Mouse (Mus musculus): ENCODE data around the gene Psap. TPM values are rescaled to one million over a fixed set of nuclear protein-coding genes. Genes with fewer than 3 reads are reported as not detected.
"Not testable (repeated sequence)": the region's sequence is repeated elsewhere in the genome, so short reads cannot be mapped to it uniquely, and the experiment has no call there.

Psap gene
- polyA plus RNA-seq (2012; ENCODE audit: insufficient read depth, insufficient read length, missing spikeins) = 774 and 844 TPM in 2 replicates

- Histone ChIP-seq H3K4me3 (ENCODE audit: insufficient read depth, low read depth, low read length) (peak within 1 kb of the TSS; percentile 99), H3K4me1 (ENCODE audit: control insufficient read depth, insufficient read depth, insufficient read length, low read length) (peaks cover 31% of the 10 kb centered on the region), H3K27ac (replicated peaks; ENCODE audit: low read depth, low read length) (peak within 1 kb of the TSS; percentile 98)
These were observed at the start of gene Psap for GRCm38 (mm10) chr10:60277207-60278005. Gene Psap (plus strand): TSS chr10:60277627.

DNA sequence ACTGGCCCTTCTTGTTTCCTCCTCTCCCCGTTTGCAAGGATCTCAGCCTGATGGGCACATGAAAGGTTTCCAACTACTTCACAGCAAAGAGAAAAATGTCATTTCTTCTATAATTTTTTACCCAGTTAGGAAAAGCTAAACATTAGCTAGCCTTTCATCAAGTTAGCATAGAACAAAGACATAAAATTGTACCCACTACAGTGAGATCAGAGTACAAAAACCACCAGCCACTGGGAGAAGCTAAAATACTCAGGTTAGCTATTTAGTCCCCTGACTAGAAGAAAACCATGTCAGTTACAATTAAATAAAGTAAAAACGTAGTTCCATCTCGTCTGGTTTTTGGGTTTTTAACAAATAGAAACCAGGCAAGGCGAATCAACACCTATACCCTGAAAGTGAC lies 49.8 kb upstream of the Psap start:
- Histone ChIP-seq H3K4me3 (ENCODE audit: insufficient read depth, low read depth, low read length) (no peak overlapping the region), H3K27ac (replicated peaks; ENCODE audit: low read depth, low read length) (no peak overlapping the region), H3K4me1 (ENCODE audit: control insufficient read depth, insufficient read depth, insufficient read length, low read length) (no peaks in the 10 kb centered on the region)

- Histone ChIP-seq H3K4me3 (ENCODE audit: insufficient read depth, low read depth, low read length) (no peak overlapping the region), H3K27ac (replicated peaks; ENCODE audit: low read depth, low read length) (no peak overlapping the region), H3K4me1 (ENCODE audit: control insufficient read depth, insufficient read depth, insufficient read length, low read length) (no peaks in the 10 kb centered on the region)
These were observed 48.3 kb upstream of the Psap start for GRCm38 (mm10) chr10:60229113-60229512.

DNA sequence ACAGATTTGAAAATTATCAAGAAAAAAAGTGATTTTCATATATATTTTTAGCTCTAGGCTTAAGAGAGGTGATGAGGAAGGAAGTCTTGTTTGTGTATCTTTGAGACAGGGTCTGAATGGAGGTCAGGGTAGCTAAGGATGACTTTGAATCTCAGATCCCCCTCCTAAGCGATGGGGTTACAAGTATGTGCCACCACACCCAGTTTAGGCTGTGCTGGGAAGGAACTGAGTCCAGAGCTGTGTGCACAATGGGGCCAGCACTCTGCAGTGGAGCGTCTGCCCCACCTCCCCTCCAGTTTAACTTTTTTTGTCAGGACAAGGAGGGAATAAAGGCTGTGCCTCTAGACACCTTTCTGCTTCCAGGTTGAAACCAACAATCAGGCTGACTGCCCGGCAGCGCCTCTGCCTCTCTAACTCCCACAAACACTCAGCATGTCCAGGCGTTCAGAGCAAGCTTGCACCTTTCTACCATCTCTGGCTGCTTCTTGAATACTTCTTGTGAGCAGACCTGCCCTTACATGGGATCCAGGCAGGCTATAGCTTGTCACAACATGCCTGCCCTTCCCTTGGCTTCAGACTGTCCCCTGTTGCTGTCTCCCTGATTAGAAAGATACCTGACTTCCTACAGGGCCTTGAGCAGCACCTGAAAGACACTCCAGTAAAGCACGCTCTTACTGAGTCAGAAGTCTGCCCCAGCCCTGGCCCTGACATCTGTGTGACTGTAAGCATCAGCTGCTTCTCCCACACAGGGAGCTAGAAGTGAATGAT lies 46.9 kb upstream of the Psap start:
- no peak overlapping the region for H3K4me3 ChIP-seq (ENCODE audit: insufficient read depth, low read depth, low read length)
- no peak overlapping the region for H3K27ac ChIP-seq (replicated peaks; ENCODE audit: low read depth, low read length)
- H3K4me1 ChIP-seq (ENCODE audit: control insufficient read depth, insufficient read depth, insufficient read length, low read length) = no peaks in the 10 kb centered on the region

GRCm38 (mm10) chr10:60234006-60234405 lies 43.4 kb upstream of the Psap start:
- Histone ChIP-seq H3K4me3 (ENCODE audit: insufficient read depth, low read depth, low read length) (no peak overlapping the region), H3K4me1 (ENCODE audit: control insufficient read depth, insufficient read depth, insufficient read length, low read length) (no peaks in the 10 kb centered on the region)

GRCm38 (mm10) chr10:60235876-60236275 lies 41.6 kb upstream of the Psap start:
- H3K4me1 ChIP-seq (ENCODE audit: control insufficient read depth, insufficient read depth, insufficient read length, low read length); H3K27ac ChIP-seq (replicated peaks; ENCODE audit: low read depth, low read length); H3K4me3 ChIP-seq (ENCODE audit: insufficient read depth, low read depth, low read length): not testable (repeated sequence)

More at GRCm38 (mm10) chr10:60234006-60234405, 43.4 kb upstream of the Psap start:
- H3K27ac ChIP-seq (replicated peaks; ENCODE audit: low read depth, low read length) = no peak overlapping the region

DNA sequence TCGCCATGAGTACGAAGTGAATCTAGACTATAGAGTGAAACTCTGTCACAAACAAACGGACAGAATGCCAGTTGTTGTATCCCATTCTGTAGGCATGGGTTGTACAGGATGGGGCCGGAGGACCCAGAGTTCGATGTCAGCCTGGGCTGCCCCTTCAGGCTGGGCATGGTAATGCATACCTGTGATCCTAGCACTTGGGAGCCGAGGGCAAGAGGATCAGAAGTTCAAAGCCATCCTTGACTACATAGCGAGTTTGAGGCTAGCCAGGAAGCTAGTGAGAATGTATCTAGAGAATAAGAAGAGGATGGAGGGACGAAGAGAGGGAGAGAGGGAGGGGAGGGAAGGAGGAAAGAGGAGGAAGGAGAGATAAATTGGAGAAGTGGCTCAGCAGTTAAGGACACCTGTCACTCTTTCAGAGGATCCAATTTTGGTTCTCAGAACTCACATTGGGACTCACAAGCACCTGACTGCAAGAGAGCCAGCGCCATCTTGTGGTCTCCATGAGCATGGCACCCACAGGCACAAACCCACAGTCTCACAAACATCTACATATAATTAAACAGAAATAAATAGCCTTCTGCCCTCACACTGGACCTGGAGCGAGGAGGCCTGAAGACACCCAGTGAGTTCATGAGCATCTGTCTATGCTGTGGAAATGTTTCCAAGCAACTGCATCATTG lies 39.8 kb upstream of the Psap start:
- Histone ChIP-seq H3K4me3 (ENCODE audit: insufficient read depth, low read depth, low read length) (no peak overlapping the region), H3K27ac (replicated peaks; ENCODE audit: low read depth, low read length) (no peak overlapping the region), H3K4me1 (ENCODE audit: control insufficient read depth, insufficient read depth, insufficient read length, low read length) (no peaks in the 10 kb centered on the region)

DNA sequence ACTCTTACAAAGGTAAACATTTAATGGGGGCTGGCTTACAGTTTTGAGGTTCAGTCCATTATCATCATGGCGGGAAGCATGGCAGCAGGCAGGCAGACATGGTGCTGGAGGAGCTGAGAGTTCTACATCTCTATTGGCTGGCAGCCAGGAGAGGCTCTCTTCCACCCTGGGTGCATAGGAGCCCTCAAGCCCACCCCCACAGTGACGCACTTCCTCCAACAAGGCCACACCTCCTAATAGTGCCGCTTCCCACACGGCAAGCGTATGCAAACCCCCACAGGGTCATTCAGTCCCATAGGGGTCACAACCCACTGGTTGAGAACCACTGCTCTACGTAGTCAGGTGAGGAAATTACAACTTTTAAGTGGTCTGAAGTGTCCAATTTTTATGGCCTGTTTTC lies 37.0 kb upstream of the Psap start:
- Histone ChIP-seq H3K4me1 (ENCODE audit: control insufficient read depth, insufficient read depth, insufficient read length, low read length) (no peaks in the 10 kb centered on the region), H3K4me3 (ENCODE audit: insufficient read depth, low read depth, low read length) (no peak overlapping the region), H3K27ac (replicated peaks; ENCODE audit: low read depth, low read length) (no peak overlapping the region)

DNA sequence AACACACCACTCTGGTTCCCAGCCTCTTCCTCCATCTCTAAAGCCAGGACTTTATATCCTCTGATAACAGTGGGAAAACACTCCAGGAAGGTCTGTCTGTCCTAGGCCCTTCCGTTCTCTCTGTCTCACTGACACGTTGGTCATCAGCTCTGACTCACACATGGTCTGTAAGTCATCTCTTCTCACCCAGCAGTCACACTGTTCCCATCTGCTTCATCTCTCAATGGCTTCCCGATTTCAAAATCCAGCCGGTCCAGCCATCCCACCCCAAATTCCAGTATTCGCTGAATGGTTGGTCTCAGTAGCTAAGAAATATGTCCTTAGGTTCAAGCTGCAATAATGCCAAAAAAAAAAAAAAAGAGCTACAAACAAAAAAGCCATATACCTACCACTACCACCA lies 33.5 kb upstream of the Psap start:
- H3K4me1 ChIP-seq (ENCODE audit: control insufficient read depth, insufficient read depth, insufficient read length, low read length) = no peaks in the 10 kb centered on the region
- no peak overlapping the region for H3K27ac ChIP-seq (replicated peaks; ENCODE audit: low read depth, low read length)
- H3K4me3 ChIP-seq (ENCODE audit: insufficient read depth, low read depth, low read length) = no peak overlapping the region

GRCm38 (mm10) chr10:60245041-60245440 lies 32.4 kb upstream of the Psap start:
- Histone ChIP-seq H3K4me1 (ENCODE audit: control insufficient read depth, insufficient read depth, insufficient read length, low read length) (no peaks in the 10 kb centered on the region), H3K27ac (replicated peaks; ENCODE audit: low read depth, low read length) (no peak overlapping the region), H3K4me3 (ENCODE audit: insufficient read depth, low read depth, low read length) (no peak overlapping the region)

- Histone ChIP-seq H3K4me3 (ENCODE audit: insufficient read depth, low read depth, low read length) (no peak overlapping the region), H3K27ac (replicated peaks; ENCODE audit: low read depth, low read length) (no peak overlapping the region), H3K4me1 (ENCODE audit: control insufficient read depth, insufficient read depth, insufficient read length, low read length) (no peaks in the 10 kb centered on the region)
These were observed 31.8 kb upstream of the Psap start for GRCm38 (mm10) chr10:60245635-60246034.

DNA sequence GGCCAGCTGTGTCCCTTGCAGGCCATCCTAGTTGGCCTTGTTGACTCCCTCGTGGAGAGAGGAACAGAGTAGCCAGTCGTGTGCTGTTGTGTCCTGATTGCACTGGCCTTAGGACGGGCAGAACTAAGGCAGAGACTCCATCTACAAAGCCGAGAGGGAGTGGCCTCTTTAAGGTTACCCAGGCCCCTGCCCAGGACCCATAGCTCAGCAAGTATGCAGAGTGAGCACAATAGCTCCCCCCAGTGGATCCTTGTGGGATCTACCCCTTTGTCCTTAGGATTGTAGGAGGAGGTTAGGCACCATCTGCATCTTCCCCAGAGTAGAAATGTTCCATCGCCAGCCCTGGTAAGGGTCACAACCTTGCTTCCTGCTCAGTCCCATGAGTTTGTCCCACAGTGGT lies 30.9 kb upstream of the Psap start:
- Histone ChIP-seq H3K4me1 (ENCODE audit: control insufficient read depth, insufficient read depth, insufficient read length, low read length) (no peaks in the 10 kb centered on the region), H3K27ac (replicated peaks; ENCODE audit: low read depth, low read length) (no peak overlapping the region), H3K4me3 (ENCODE audit: insufficient read depth, low read depth, low read length) (no peak overlapping the region)

DNA sequence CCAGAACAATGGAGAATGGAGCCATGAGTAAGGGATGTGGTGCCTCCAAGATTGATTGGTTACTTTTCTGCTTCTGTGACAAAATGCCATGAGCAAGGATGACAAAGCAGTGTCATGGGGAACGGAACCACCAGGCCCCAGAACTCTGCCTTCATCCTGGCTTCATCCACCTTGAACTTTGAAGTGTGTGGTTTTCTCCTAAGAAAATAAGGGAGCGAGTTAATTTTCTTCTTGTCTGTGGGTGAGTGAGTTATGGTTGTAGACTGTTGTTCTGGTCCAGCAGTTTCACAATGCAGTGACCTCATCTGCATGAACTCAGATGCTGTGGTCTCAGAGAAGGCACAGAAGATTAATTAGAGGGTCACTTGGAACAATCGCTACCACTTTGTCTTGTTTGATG lies 29.1 kb upstream of the Psap start:
- H3K27ac ChIP-seq (replicated peaks; ENCODE audit: low read depth, low read length); H3K4me1 ChIP-seq (ENCODE audit: control insufficient read depth, insufficient read depth, insufficient read length, low read length); H3K4me3 ChIP-seq (ENCODE audit: insufficient read depth, low read depth, low read length): not testable (repeated sequence)

- no peak overlapping the region for H3K27ac ChIP-seq (replicated peaks; ENCODE audit: low read depth, low read length)
- H3K4me3 ChIP-seq (ENCODE audit: insufficient read depth, low read depth, low read length) = no peak overlapping the region
- H3K4me1 ChIP-seq (ENCODE audit: control insufficient read depth, insufficient read depth, insufficient read length, low read length) = no peaks in the 10 kb centered on the region
These were observed 26.9 kb upstream of the Psap start for GRCm38 (mm10) chr10:60250426-60250965.

DNA sequence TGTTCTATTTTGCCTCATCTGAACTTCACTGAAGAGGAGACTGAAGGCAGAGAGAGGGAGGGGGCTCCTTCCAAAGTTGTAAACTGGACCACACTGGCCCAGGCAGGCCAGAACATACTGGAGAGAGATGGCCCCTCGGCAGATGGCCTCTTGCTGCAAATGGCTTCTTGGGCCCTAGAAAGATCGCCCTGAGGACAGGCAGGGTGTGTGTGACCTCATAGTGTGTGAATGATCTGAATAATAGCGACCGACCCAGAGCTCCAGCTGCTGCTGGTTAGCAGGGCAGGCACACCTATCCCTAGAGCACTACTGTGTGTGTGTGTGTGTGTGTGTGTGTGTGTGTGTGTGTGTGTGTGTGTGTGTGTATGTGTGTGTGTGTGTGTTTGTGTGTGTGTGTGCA lies 25.2 kb upstream of the Psap start:
- Histone ChIP-seq H3K27ac (replicated peaks; ENCODE audit: low read depth, low read length) (no peak overlapping the region; the same call in 1 of the 2 replicates), H3K4me3 (ENCODE audit: insufficient read depth, low read depth, low read length) (no peak overlapping the region), H3K4me1 (ENCODE audit: control insufficient read depth, insufficient read depth, insufficient read length, low read length) (no peaks in the 10 kb centered on the region)

All from brown adipose tissue, adult 24 weeks (tissue).